Mouse (Mus musculus): Measurements from ENCODE around the gene Plekhg1.

The Plekhg1 gene

GRCm38 (mm10) chr10:3827368-3827767, 87.2 kb downstream of the Plekhg1 start:
- DNase-seq (ENCODE audit: low spot score in 2 of 2), result no peak

- DNase-seq (ENCODE audit: low spot score in 2 of 2), result no peak
Observed at GRCm38 (mm10) chr10:3829472-3829871, 89.3 kb downstream of the Plekhg1 start.

GRCm38 (mm10) chr10:3830618-3831017, 90.5 kb downstream of the Plekhg1 start:
- DNase-seq (ENCODE audit: low spot score in 2 of 2), result no peak

GRCm38 (mm10) chr10:3831597-3832351, 91.6 kb downstream of the Plekhg1 start:
- DNase-seq (ENCODE audit: low spot score in 2 of 2), result no peak

- DNase-seq (ENCODE audit: low spot score in 2 of 2), result no peak
Observed at GRCm38 (mm10) chr10:3834060-3834459, 93.9 kb downstream of the Plekhg1 start.

GRCm38 (mm10) chr10:3834678-3835077, 94.5 kb downstream of the Plekhg1 start:
- no peak for DNase-seq (ENCODE audit: low spot score in 2 of 2)

- no peak for DNase-seq (ENCODE audit: low spot score in 2 of 2)
Observed at GRCm38 (mm10) chr10:3835616-3836015, 95.5 kb downstream of the Plekhg1 start.

- no peak for DNase-seq (ENCODE audit: low spot score in 2 of 2)
Observed at GRCm38 (mm10) chr10:3839748-3840432, 99.7 kb downstream of the Plekhg1 start.

- DNase-seq (ENCODE audit: low spot score in 2 of 2), result no peak
Observed at GRCm38 (mm10) chr10:3844430-3844829, 104.3 kb downstream of the Plekhg1 start.

GRCm38 (mm10) chr10:3847021-3847420, 106.9 kb downstream of the Plekhg1 start:
- DNase-seq (ENCODE audit: low spot score in 2 of 2), result no peak

- DNase-seq (ENCODE audit: low spot score in 2 of 2), result no peak
Observed at GRCm38 (mm10) chr10:3851461-3851860, 111.3 kb downstream of the Plekhg1 start.

GRCm38 (mm10) chr10:3852733-3853132, 112.6 kb downstream of the Plekhg1 start:
- DNase-seq (ENCODE audit: low spot score in 2 of 2), result no peak

- DNase-seq (ENCODE audit: low spot score in 2 of 2), result no peak
Observed at GRCm38 (mm10) chr10:3857912-3858311, 117.7 kb downstream of the Plekhg1 start.

- DNase-seq (ENCODE audit: low spot score in 2 of 2), result no peak
Observed at GRCm38 (mm10) chr10:3858437-3858836, 118.3 kb downstream of the Plekhg1 start.

GRCm38 (mm10) chr10:3858961-3859714, 119.0 kb downstream of the Plekhg1 start:
- no peak for DNase-seq (ENCODE audit: low spot score in 2 of 2)

GRCm38 (mm10) chr10:3863411-3864195, 123.4 kb downstream of the Plekhg1 start:
- DNase-seq (ENCODE audit: low spot score in 2 of 2), result no peak

GRCm38 (mm10) chr10:3864196-3864540, 124.0 kb downstream of the Plekhg1 start:
- no peak for DNase-seq (ENCODE audit: low spot score in 2 of 2)

- DNase-seq (ENCODE audit: low spot score in 2 of 2), result no peak
Observed at GRCm38 (mm10) chr10:3867298-3867697, 127.1 kb downstream of the Plekhg1 start.

GRCm38 (mm10) chr10:3870828-3871227, 130.7 kb downstream of the Plekhg1 start:
- no peak for DNase-seq (ENCODE audit: low spot score in 2 of 2)

GRCm38 (mm10) chr10:3873467-3873866, 133.3 kb downstream of the Plekhg1 start:
- no peak for DNase-seq (ENCODE audit: low spot score in 2 of 2)

- no peak for DNase-seq (ENCODE audit: low spot score in 2 of 2)
Observed at GRCm38 (mm10) chr10:3877852-3878535, 137.8 kb downstream of the Plekhg1 start.

Measured in frontal cortex, postnatal 25 days (tissue).